Mouse (Mus musculus) cerebellum, adult 18-20 months (tissue): ENCODE results near the gene Cuedc1.

Experiments
- DNase-seq, 2 experiments: peaks; one replicate each; pipeline ENCODE4 v3.0.0; 2021

The Cuedc1 gene

DNA sequence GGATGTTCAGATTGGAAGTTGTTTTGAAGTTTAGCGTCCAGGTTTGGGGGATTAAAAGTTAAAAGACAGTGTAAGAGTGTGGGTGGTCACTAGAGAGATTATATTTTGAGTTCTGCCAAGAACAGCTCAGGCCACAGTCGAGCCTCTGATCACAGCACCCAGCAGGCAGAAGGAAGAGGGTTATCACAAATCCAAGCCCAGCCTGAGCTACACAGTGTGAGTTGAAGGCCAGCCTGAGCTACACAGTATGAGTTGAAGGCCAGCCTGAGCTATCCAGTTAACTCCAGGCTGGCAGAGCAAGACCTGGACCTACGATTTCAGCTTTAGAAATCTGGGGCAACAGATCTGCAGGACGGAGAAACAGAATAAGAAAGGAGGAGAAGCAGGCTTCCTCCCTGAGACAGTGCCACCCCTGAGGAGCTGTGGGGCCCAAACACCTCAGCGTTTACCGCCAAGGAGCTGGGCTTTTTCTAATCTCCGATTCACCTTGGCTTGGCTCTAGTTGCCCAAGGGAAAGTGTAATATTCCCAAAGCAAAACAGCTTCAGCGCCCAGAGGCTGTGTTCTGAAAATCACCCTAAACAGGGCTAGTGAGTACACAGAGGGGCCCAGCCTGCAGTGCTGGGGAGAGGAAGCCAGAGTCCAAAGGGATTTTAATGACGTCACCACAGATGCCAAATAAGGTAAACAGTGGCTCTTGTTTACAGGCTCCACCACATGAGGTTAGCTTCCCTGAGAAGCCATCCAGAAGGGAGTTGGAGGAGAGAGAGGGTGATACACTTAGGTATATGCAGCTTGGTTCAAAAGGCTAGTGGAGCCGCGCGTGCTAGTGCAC is 143.8 kb downstream of the Cuedc1 start:
- no peak for DNase-seq
